Mouse (Mus musculus) left cerebral cortex, adult 9 months (tissue): ENCODE data around the gene Dhx38.
A peak's percentile ranks its signal among the peaks of the same experiment; 100 is the strongest.

ENCODE experiments used
- DNase-seq, 2 experiments: peaks; one replicate each; pipeline ENCODE4 v3.0.0; 2022; ENCODE audit warnings: low spot score in 2 of 2

Gene Dhx38

DNA sequence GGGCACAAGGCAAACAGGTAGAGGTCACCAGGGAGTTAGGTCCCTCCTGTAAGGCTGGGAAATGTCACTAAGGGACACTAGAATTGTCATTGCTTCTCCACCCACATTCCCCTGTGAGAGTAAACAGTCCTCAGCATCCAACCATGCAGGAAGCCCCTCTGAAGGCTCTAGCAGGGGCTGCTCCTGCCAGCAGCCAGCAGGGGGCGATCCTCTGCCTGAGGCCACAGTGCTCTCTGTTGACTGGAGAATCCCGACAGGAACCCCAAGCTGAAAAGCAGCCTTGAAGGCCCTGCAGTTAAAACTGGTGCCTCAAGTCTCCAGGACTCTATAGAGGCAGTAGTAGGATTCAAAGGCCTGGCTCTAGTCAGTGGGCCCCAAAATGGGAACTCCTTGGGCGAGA is 14.0 kb downstream of the Dhx38 start:
- no peak for DNase-seq

DNA sequence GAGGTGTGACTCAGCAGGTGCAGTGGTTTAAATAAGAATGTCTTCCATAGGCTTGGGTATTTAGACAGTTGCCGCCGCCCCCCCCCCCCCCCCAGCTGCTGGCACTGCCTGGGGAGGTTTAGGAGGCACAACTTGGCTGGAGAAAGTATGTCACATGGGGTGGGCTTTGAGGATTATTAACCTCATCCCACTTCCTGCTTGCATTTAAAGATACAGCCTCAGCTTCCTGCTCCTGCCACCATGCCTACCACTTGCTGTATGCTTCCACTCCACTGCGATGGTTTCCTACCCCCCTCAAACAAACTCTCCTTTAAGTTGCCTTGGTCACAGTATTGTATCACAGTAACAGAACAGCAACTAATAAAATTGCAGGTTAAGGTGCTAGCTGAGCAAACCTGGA is 21.6 kb downstream of the Dhx38 start:
- no peak for DNase-seq

DNA sequence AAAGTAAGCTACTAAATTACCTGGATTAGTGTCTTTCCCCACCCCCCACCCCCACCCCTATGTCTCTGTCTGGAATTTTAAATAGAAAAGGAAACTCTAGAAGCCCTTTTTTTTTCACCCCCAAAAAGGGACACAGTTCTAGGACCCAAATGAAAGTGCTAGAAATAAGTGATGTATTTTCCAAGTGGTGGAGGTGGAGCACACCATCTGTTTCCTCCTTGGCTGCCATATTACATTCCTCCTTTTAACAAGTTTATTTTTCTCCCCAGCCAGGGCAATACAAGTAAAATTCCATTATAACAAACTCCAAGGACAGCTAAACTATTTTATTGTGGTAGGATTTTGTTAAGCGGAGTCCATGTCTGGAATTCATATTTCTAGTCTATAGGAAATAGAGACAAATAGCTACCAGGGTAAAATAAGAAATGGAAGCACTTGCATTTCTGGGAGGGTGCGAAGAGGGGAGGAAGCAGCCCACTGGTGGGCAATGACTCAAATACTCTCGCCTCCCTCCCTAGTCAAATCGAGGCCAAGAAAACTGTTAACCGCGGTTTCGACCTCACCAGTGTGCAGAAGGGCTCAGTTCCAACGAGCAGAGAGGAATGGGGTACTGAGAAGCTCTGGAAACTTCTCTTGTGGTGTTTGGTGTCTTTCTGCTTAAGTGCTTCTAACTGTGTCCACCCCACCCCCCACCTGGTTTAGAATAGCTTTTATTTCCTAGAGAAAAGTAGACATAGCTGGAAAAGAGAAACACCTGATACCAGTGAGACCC is 22.7 kb downstream of the Dhx38 start:
- DNase-seq, result peak in 1 of 2 experiments; percentile 41

DNA sequence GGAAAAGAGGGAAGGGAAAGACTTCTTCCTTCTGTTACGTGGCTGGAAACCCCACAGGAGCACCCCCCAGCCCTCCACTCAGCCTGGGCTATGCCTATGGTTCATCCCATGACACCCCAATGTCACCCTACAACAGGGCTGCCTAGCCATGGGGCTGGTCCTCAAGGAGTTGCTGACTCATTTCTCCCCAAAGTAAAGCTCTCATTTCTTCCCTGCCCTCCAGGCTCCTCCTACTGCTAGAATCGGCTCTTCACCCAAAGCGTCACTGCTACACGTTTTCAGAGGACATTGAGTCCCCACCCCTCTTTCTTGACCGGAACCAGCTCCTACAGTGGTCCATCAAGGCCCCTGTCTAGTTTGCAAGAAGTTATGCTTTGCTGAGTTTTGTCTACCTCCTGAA is 23.5 kb downstream of the Dhx38 start:
- no peak for DNase-seq

DNA sequence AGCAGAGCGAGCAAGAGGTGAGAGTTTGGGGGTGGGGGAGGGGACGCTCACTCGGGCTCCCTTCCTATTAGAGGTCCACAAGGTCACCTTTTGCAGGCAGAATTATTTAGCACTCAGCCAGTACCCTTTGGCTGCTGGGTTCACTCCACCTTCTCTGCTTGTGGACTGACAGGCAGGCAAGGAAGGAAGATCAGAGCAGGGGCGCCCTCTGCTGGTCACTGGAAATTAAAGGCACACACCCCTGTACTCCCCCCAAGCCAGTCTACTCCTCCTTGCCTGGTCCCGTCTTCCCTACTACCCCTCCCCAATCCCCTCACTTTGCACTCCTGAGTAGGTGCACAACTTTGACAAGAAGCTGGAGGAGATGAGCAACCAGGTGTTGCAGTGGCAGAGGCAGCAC is 29.0 kb downstream of the Dhx38 start:
- DNase-seq, result peak; percentile 46 to 87

DNA sequence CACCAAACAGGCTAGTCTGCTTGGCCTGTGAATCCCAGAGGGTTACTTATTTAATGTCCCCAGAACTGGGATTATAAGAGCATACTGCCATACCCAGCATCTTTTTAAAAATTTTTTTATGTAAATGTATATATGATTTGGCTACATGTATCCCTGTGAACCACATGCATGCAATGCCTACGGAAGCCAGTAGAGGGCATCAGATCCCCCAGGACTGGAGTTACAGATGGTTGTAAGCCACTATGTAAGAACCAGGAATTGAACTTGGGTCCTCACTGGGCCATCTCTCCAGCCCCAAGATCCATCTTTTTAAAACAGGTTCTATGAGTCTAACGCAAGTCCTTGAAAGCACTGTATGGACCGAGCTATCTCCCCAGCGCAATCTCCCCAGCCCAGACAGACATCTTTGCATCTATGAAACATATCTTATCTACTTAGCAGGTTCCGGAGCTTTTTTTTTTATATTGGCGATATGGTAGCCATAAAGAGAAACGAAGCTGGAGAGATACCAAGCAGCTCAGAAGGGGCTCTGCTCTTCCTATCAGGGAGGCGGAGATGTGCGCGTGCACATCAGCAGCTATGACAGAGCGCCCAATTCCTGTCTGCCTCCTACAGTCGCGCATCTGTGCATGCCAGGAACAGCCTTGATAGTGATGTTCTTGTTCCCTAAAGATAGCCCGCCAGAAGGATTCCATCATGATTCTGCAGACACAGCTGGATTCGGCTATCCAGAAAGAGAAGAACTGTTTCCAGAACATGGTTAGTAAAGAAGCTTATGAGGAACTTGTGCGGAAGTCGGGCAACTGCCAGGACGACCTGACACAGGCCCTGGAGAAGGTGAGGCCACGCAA is 30.3 kb downstream of the Dhx38 start:
- peak in 1 of 2 experiments; percentile 35 for DNase-seq

DNA sequence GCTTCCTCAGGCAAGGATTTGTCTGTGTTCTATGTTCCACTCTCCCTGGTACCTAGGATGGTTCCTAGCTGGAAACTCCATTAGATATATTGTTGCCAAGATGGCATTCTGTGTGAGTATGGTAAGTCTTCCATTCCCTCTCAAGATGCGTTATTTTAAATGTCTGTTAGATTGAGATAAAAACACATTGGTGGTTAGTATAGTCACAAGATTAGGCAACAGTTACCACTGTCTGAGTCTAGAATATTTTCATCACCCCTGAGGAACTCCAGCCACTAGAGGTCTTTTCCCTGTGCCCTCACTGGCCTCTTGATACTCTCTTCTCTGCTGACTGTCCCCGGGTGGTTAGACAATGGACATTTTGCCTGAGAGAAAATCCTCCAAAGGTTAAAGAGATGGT is 41.7 kb downstream of the Dhx38 start:
- DNase-seq, result no peak

DNA sequence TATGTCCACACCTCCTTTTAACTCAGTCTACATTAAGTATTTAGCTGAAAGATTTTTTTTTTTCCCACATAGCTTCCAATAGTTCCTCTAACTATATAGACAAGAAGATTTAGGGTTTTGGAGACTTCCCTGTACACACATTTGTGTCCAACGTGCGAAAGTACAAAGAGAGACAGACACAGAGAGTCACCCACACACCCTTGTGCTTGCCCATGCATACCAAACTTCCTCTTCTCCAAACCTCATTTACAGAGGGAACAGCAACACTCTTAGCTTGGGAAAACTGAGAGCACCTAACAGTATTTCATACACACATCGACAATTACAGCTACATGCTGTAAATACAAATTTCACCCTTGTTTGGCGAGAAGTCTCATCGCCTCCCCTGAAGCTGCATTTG is 60.1 kb downstream of the Dhx38 start:
- DNase-seq, result no peak

DNA sequence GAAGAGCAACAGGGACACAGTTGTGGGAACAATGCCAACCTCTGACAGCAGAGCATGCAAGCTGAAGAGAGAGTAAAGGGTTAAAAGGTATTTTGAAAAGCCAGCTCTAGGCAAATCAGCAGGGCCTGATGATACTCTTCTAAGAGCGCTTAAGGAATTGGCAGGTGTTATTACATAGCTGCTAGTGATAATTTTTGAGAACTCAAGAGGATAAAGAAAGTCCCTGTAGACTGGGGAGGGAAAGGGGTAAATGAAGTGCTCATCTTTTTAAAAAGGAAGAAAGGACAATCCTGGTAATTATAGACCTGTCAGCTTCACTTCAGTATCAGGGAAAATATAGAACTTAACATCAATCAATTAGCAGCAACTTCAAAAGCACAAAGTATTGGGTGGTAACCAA is 62.1 kb downstream of the Dhx38 start:
- no peak for DNase-seq

DNA sequence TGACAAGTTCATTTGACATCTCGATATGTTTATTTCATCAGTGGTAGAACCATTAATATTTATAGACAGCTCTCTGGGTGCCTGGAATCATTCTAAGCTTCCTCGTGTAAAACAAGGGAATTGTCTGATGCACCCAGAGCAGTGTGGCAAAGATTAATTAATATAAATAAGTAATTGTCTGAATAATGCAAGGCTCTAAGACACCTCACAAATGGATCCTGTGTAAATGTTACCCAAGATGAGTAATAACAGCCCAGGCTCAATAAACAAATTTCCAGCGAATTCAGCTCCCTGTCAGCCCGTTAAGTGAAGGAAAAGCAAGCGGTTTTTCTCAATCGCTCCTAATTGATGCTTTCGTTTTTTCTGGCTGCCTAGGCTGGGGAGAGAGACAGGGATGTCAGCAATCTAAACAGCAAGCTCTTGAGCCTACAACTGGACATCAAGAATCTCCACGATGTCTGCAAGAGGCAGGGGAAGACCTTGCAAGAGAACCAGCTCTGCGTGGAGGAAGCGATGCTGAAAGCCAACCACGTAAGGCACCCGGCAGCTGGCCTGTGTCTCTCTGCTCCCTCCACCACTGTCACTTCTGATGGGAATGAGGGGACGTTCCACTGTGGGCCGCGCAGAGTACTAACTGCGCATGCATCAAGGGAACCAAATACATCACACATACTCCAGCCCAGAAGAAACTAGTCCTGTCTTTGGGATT is 66.5 kb downstream of the Dhx38 start:
- no peak for DNase-seq
